Mouse (Mus musculus): Measurements from ENCODE around the gene Calm5. TPM values are rescaled to one million over a fixed set of nuclear protein-coding genes. Genes with fewer than 3 reads are reported as not detected.
"Not testable (repeated sequence)": the region's sequence is repeated elsewhere in the genome, so short reads cannot be mapped to it uniquely, and the experiment has no call there.

The Calm5 gene
- not detected for total RNA-seq (2021)
- long read RNA-seq, result 0 reads

DNA sequence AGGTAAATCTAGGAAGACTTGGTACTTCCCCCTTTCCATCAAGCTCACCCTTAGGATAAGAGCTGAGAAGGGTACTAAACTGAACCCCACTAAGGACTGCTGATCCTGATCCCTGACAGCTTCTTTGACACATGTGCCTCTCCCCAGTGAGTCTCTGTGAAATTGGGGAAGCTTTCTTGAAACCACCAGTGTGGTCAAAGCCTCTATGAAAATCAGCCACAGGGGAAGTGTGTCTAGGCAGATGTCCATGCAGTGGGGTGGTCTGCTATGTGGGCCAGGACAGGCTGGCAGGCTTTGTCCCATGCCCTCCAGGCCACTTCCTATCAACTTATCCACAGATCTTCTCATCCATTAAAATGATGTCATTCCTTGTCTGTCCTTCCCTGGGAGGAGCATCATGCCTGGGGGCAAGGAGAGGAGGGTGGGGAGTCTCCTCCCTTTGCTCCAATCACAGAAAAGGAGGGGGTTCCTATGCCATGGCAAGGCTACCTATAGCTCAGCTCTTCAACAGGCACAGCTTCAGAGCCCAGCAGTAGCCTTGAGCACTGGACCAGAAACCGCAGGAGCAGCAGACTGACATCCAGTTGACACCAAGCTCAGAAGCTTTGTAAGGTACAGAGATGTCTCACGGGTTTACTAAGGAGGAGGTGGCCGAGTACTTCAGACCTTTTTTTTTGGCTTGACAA lies at the start of gene Calm5:
TSS of gene Calm5 (plus strand) at position 526 of the 686 bp plus-strand sequence.
- DNase-seq (ENCODE audit: low spot score in 2 of 2), result not testable (repeated sequence)

DNA sequence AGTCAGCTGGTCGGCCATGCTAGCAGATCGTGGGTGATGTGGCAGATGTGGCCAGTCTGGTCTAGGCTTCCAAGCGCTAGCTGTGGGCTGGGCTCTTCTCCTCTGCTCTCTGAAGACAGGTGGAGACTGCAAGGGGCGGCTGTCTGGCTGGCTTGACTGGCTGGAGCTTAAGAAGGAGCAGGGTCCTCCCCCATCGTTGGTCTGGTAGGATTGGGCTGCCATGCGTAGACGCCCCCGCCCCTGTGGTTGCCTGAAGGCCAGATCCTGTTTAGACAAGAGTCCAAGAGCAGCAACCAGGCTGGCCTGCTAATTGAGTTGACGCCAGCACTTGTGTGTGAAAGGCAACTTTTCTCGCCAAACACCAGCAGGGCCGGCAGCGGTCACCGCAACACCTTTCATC lies 49.8 kb upstream of the Calm5 start, which contains the start of gene Calml3:
TSS of gene Calml3 (minus strand) at position 131 of the 400 bp plus-strand sequence.
- DNase-seq (ENCODE audit: low spot score in 2 of 2), result no peak

DNA sequence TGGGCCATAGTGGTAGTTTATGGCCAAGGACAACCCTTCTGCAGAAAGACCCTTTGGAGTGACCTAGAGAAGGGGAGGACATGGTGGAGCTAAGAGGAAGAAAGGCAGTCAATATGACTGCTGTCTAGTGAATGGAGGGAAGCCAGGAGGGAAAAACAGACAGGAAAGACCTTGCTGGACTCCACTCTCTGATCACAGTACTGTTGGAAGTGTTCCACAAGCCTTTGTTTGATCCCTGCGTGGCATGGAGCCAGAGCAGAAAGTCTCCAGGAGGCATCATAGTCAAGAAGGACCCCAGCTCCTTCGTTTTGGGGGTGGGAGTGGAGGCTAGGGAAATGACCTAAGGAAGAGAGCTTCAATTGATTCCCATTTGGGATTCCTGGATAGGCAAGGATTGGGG lies 48.8 kb upstream of the Calm5 start:
- DNase-seq (ENCODE audit: low spot score in 2 of 2), result no peak

DNA sequence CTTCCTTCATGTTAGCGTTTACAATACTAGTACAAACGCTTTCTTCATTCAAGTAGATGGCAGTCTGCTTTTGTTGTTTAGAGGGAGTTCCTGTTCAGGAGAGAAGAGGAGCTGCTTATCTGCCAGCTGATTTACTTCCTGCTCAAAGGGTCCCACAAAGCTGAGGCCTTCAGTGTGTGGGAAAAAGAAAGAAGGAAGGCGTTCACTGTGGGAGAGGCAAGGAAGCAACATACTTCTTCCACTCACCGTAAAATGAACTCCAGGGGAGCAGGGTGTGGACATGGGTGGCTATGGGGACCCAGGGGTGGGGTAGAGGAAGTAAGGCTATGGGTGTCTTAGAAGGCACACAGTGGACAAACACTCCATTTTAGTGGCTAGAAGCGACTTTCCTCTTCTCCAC lies 48.3 kb upstream of the Calm5 start:
- no peak for DNase-seq (ENCODE audit: low spot score in 2 of 2)

DNA sequence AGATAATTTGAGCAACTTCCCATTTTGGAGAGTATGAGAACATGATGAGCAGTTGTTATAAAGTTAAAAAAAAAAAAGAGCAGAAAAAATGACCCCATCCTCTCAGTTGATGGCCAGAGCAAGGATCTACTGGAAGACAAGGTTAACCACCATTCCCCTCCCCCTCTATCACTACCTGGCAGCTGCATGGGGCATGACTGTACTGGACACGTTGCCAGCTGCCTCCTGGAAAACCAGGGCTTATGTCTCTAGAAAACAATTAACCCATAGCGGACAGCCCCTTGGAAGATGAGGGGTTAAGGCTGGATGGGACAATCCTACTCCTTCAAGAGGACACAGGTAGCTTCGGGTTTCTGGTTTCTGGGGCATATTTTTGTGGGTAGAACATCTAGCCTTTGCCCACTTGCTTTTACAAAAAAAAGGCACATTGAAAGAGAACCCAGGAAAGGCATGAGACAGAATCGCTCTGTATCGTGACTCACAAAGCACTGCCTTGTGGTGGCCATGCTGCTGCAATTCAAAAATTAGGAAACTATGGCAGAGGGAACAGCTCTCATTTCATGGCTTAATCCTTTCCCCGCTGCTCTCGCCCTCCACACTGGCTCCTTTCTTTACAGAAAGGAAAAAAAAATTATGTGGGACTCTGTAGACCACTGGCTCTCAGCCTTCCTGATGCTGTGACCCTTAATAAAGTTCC lies 46.7 kb upstream of the Calm5 start:
- DNase-seq (ENCODE audit: low spot score in 2 of 2), result no peak

DNA sequence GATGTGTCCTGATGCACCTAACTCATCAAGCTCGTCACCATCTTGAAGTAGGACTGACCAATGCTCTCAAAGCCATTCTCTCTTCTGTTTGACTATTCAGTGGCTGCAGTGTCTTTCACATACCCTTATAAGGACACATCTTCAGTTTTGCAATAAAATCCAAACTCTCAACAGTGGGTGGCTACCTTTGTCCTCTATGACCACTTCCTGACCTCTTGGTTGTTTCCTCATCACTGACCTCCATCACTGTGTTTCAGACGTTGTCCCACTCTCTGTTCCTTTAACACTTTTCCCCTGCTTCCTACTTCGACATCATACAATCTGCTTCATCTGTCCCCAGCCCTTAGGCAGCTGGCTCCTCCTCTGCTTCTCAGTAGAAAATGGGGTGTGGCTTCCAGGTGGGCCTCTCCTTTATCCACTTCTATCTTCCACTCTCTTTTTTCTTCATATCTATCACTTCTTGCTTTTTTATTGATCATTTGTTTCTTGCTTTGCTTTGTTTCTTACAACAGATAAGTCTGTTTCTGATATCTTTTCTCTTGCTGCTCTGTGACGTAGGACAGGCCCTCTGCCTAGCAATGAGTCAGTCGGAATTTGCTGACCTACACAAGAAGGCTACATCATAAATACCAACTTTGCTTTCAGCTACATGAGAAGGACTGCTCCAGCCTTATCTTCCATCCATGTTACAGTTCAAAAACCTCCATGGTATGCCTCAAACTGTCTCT lies 35.8 kb upstream of the Calm5 start:
- no peak for DNase-seq (ENCODE audit: low spot score in 2 of 2)

DNA sequence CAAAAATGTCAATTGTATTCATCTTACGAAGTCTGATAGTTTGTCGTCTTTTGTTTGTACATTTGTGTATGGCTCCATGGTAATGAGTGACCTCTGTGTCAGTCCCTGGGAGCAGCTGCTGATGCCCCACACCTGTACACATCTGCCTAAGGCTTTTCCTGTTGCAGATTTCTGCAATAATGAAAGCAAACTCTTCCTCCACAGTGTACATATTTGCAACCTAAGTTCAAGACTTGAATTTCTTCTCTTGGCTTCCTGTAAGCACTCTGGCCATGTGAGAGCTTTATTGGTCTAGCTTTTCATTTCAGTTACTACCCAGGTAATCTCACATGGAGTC lies 35.3 kb upstream of the Calm5 start:
- no peak for DNase-seq (ENCODE audit: low spot score in 2 of 2)

DNA sequence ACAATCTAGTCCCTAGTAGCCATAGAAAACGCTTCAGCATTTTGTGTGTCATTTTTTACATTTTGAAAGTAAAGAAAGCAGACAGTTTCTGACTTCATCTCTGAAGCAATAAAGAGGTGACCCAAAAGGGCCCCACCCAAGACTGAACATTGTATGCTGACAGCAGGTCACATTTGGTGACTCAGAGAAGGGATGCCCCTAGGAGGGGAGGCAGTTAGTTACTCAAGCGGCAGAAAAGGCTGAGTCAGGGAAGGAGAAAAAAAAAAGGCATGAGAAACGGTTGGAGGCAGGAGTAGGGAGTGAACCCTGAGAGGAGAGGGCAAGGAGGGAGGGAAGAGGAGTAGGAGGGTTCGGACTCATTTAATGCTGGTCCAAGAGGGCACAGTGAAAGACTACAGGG lies 31.9 kb upstream of the Calm5 start:
- no peak for DNase-seq (ENCODE audit: low spot score in 2 of 2)

DNA sequence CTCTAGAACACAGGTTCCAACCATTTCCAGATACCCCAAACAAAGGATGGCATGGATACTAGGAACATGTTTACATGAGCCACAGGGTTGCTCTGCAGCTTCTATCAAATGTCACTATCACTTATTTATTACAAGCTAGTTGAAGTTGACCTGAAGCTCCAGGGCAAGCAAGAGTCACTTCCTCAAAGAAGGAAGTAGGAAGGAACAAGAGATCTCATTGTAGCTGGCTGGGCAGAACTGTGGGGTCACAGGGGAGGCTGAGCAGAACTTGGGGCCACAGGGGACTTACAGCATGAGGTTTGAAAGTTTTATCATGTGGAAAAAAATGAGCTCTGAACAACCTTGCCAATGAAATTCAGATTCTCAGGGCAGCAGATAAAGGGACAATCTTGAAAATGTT lies 28.2 kb upstream of the Calm5 start:
- no peak for DNase-seq (ENCODE audit: low spot score in 2 of 2)

DNA sequence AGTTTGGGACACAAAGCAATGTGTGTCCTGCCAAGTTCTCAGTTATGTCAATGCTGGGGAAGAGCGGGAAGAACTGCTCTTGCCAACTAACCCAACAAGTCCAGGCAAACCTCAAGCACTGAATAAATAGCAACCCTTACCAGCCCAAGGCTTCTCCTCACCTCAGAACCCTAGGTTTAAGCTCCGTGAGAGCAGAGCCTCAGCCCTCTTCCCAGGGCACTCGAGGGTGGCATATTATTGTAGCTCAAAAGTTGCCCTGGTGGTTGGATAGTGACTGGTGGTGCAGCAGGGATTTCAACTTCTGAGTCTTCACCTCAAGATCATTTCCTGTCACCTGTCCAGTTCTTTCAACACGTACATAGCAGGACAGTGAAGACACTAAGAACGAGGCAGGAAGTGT lies 22.4 kb upstream of the Calm5 start:
- DNase-seq (ENCODE audit: low spot score in 2 of 2), result no peak

DNA sequence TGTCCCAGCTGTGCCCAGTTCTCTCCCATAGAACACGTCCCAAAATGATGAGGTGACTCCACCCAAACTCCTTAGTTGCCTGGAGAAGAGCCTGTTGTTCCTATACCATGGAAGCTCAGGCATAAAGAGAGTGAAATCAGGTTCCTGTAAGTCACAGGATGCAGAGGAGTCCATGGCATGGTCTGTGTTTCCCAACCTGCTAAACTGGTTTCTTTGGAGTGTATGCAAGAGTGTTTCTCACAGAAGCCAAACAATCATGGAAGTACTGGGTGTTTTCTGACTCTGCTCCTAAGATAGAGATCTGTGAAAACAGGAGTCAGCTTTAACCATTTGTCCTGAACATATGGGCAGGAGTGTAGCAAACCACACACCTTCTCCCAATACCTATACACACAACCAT lies 22.0 kb upstream of the Calm5 start:
- no peak for DNase-seq (ENCODE audit: low spot score in 2 of 2)

DNA sequence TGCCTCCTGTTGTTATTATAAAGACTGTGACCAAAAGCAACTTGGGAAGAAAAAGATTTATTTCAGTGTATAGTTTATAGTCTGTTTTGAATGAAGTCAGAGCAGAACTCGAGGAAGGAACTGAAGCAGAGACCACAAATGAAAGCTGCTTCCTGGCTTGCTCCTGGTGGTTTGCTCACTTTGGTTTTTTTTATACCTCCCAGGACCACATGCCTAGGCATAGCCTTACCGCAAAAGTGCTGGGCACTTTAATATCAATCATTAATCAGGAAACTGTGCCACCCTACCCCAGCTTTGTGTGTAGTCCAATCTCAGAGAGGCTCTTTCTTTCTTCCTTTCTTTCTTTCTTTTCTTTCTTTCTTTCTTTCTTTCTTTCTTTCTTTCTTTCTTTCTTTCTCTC lies 21.5 kb upstream of the Calm5 start:
- no peak for DNase-seq (ENCODE audit: low spot score in 2 of 2)

DNA sequence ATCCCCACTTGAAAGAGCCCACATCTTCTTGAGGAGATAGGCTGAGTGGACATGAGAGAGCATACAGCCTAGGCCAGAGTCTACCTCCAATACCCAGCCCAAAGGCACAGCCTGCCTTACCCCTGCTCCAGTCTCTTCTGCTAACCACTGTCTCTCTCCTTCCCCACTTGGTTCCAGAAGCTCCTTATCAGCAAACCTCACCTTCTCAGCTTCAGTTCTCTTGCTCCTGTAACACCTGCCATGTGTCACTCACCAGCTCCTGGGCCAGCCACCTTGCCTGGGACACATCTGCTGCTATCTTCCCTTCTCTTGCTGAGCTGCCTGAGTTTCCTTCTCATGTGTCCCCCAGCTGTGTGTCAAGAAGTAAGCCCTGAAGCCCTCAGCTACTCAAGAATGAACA lies 20.3 kb upstream of the Calm5 start:
- not testable (repeated sequence) for DNase-seq (ENCODE audit: low spot score in 2 of 2)

DNA sequence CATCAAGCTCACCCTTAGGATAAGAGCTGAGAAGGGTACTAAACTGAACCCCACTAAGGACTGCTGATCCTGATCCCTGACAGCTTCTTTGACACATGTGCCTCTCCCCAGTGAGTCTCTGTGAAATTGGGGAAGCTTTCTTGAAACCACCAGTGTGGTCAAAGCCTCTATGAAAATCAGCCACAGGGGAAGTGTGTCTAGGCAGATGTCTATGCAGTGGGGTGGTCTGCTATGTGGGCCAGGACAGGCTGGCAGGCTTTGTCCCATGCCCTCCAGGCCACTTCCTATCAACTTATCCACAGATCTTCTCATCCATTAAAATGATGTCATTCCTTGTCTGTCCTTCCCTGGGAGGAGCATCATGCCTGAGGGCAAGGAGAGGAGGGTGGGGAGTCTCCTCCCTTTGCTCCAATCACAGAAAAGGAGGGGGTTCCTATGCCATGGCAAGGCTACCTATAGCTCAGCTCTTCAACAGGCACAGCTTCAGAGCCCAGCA lies 16.6 kb upstream of the Calm5 start, which contains the start of gene Calm4:
TSS of gene Calm4 (plus strand) at position 446 of the 496 bp plus-strand sequence.
- not testable (repeated sequence) for DNase-seq (ENCODE audit: low spot score in 2 of 2)

DNA sequence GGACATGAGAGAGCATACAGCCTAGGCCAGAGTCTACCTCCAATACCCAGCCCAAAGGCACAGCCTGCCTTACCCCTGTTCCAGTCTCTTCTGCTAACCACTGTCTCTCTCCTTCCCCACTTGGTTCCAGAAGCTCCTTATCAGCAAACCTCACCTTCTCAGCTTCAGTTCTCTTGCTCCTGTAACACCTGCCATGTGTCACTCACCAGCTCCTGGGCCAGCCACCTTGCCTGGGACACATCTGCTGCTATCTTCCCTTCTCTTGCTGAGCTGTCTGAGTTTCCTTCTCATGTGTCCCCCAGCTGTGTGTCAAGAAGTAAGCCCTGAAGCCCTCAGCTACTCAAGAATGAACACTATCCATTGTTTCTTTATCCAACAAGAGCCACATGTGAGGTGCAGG lies 13.3 kb upstream of the Calm5 start:
- not testable (repeated sequence) for DNase-seq (ENCODE audit: low spot score in 2 of 2)

DNA sequence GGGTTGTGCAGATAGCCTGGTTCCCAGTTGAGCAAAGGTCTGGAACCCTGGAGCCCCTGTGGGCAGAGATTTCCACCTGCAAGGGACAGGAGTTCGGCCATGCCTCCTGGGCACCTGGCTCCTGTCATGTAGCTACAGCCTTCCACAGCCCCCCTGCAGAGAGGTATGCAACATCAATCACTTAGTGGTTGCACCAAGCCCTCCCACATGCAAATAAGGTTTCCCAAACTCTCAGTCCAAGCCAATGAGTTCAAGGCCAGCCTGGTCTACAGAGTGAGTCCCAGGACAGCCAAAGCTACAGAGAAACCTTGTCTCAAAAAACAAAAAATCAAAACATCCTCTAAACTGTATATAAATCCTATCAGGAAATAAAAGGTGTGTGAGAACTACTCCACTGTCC lies 3.6 kb upstream of the Calm5 start:
- no peak for DNase-seq (ENCODE audit: low spot score in 2 of 2)

DNA sequence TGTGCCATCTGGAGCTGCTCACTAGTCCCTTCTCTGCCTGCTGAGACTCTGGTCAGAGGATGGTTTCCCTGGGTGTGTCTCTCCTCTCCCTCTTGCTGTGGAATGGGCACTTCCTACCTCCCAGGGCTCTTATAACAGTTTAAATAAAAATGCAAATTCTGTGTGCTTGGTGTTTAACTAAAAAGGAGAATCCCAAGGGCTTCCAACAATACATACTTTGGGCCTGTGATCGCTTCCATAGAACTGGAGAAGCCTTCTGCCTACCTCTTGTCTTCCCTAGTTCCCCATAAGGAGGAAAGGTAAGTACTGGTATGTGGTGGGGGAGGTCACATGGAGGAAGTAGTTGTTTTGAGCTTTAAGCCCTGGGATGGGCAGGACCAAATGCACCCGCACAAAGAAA lies 883 bp downstream of the Calm5 start:
- DNase-seq (ENCODE audit: low spot score in 2 of 2), result no peak

DNA sequence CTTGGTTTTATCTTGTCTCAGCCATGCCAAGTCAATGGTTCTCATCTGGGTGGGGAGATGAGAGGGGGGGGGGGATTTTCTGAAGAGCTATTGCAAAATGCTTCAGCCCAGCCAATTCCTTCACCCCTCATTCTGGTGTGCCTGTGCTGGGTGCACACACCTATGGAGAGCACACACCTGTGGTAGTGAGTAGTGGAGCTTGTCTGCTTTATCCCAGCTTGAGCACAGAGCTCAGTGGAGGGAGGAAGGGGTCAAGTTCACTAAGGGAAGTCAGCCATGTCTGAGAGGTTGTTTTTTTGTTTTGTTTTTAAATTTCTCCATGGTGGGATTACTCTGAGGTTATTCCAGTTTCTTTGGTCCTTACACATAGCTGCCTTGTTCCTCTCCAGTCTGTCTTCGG lies 2.3 kb downstream of the Calm5 start:
- no peak for DNase-seq (ENCODE audit: low spot score in 2 of 2)

DNA sequence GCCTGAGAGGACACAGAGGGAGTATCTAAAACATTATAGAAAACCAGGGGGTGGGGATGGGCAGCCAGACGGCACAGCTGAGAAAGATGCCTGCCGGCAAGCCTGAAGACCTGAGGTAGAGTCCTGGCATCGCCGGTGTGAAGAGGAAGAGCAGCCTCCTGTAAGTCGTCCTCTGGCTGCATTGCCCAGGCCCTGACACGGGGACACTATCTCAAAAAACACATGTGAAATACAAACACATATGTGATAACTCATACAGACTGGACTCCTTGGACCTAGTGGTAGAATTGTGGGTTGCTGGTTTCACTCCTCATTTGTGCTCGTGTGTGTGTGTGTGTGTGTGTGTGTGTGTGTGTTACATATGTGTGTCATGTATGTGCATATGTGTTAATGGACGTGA lies 7.3 kb downstream of the Calm5 start:
- DNase-seq (ENCODE audit: low spot score in 2 of 2), result no peak

DNA sequence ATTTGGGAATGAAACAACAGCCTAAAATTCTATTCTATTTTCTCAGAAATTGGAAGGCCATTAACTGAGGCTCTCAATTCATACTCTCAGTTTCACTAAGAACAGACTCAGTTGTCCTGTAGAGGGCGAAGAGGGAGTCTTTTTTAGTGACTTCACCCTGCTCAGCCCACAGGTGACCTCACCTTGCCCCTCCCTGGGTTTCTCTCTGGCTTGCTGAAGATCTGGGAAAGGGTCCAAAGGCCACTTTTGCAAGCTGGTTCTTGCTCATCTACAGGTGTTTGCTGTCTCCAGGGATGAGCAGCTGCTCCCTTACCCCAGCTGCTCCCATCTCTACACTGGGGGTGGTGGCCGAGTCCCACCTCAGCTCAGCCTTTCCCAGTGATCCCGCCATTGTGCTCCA lies 8.4 kb downstream of the Calm5 start:
- DNase-seq (ENCODE audit: low spot score in 2 of 2), result no peak

DNA sequence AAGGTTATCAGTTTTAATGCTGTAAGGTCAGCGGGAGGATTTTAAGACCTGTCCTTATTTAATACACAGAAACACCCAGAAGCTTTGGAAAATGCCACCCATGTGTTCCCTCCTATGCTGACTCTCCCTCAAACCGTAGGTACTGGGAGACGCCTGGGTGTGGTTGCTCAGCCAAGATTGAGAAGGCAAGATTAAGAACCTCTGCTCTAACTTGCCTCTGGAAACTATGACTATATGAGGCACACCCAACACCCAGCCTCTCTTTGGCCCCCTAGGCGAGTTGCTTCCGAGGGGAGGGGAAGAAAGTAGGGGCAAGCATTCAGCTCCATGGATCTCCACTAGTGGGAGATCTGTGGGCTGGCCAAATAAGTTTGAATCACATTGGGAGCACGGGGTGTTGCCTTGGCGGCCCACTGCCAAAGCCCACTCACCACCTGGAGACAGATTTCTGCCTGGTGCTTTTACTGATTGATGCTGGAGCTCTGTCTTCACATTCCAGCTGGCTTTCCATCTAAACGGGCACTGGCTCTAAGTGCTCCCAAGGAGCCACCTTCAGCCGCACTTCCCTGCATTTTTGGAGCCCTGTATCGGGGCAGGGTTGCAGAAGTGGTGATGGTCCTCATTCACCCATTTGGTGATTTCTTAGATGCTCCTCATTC lies 9.1 kb downstream of the Calm5 start:
- DNase-seq (ENCODE audit: low spot score in 2 of 2), result no peak

Data from layer of hippocampus, postnatal 10 days (tissue).